Mouse (Mus musculus): ENCODE data around the gene Hcfc1r1. TPM values are rescaled to one million over a fixed set of nuclear protein-coding genes. Genes with fewer than 3 reads are reported as not detected.

Hcfc1r1 gene
- polyA plus RNA-seq, 1 experiment, result 378 TPM

- H3K27me3 ChIP-seq (replicated peaks; ENCODE audit: control insufficient read depth, insufficient read depth, low read length), result no peaks in the 10 kb centered on the region
- DNase-seq, result no peak
- H3K27ac ChIP-seq (ENCODE audit: insufficient read depth, low read depth, low read length), result peak overlapping the region; percentile 22; the same call in 1 of the 2 replicates
- peaks cover 7% of the 10 kb centered on the region; the same call in 1 of the 2 replicates for H3K4me1 ChIP-seq (ENCODE audit: control insufficient read depth, insufficient read depth, low read length)
- TF ChIP-seq POLR2A (IDR thresholded peaks at IDR 0.05; ENCODE audit: low read depth, low read length) (no peak), CTCF (conservative IDR thresholded peaks at IDR 0.05; ENCODE audit: insufficient read depth, insufficient read length, low read depth, low read length) (no peak)
- WGBS, result 34% methylated on average over 5 of the region's 5 CpGs
- H3K36me3 ChIP-seq (ENCODE audit: control insufficient read depth, insufficient read depth, low read length), result no peaks in the 10 kb centered on the region
- no peak overlapping the region for H3K4me3 ChIP-seq (ENCODE audit: insufficient read depth, low read depth, low read length)
Observed at GRCm38 (mm10) chr17:23675127-23675526, 1.7 kb downstream of the Hcfc1r1 start.

- no peak overlapping the region for H3K27ac ChIP-seq (ENCODE audit: insufficient read depth, low read depth, low read length)
- no peak for TF ChIP-seq CTCF (conservative IDR thresholded peaks at IDR 0.05; ENCODE audit: insufficient read depth, insufficient read length, low read depth, low read length)
- no peak for TF ChIP-seq POLR2A (IDR thresholded peaks at IDR 0.05; ENCODE audit: low read depth, low read length)
- no peaks in the 10 kb centered on the region for H3K36me3 ChIP-seq (ENCODE audit: control insufficient read depth, insufficient read depth, low read length)
Observed at GRCm38 (mm10) chr17:23675564-23676281, 2.3 kb downstream of the Hcfc1r1 start.

DNA sequence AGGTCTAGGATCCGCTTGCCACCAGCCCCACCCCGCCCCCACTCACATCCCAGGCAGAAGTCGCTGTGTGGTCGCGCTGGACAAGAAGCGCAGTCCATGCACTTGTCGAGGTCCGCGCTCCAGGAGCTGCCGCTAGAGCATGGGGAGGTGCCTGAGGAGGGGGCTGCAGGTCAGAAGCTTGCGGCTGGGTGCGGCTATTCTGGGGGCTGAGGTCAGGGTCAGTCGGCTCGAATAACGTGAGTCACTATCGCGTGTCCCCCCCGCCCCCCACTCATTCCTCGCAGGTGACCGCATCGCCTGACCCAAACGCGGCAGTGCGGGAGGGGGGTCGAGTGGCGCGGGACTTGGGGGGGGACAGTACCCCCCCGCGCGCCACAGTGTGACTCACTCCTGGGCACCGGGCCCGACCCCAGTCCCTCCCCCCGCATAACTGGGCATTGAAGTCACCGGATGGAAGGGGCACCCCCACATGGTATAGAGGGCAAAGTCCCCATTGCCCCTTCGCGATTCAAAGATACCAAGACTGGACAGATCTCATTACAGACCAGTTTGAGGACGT, 3.2 kb downstream of the Hcfc1r1 start:
- no peak for TF ChIP-seq POLR2A (IDR thresholded peaks at IDR 0.05; ENCODE audit: low read depth, low read length)
- TF ChIP-seq CTCF (conservative IDR thresholded peaks at IDR 0.05; ENCODE audit: insufficient read depth, insufficient read length, low read depth, low read length), result no peak
- Histone ChIP-seq H3K27me3 (replicated peaks; ENCODE audit: control insufficient read depth, insufficient read depth, low read length) (no peaks in the 10 kb centered on the region), H3K4me1 (ENCODE audit: control insufficient read depth, insufficient read depth, low read length) (peaks cover 13% of the 10 kb centered on the region), H3K36me3 (ENCODE audit: control insufficient read depth, insufficient read depth, low read length) (no peaks in the 10 kb centered on the region), H3K4me3 (ENCODE audit: insufficient read depth, low read depth, low read length) (peak overlapping the region; percentile 96), H3K27ac (ENCODE audit: insufficient read depth, low read depth, low read length) (peak overlapping the region; percentile 64; the same call in 1 of the 2 replicates)
- peak; percentile 49 for DNase-seq
- WGBS, result under 1% methylated on average over 37 of the region's 37 CpGs

More at GRCm38 (mm10) chr17:23675564-23676281, 2.3 kb downstream of the Hcfc1r1 start:
- 27% methylated on average over 15 of the region's 15 CpGs for WGBS
- DNase-seq, result peak; percentile 71
- H3K27me3 ChIP-seq (replicated peaks; ENCODE audit: control insufficient read depth, insufficient read depth, low read length), result no peaks in the 10 kb centered on the region
- H3K4me1 ChIP-seq (ENCODE audit: control insufficient read depth, insufficient read depth, low read length), result peaks cover 7% of the 10 kb centered on the region; the same call in 1 of the 2 replicates
- peak overlapping the region; percentile 96; the same call in 1 of the 2 replicates for H3K4me3 ChIP-seq (ENCODE audit: insufficient read depth, low read depth, low read length)

GRCm38 (mm10) chr17:23677236-23677679, 3.9 kb downstream of the Hcfc1r1 start, which contains the start of gene Tnfrsf12a:
Gene Tnfrsf12a (minus strand): TSS chr17:23677468.
- Histone ChIP-seq H3K4me1 (ENCODE audit: control insufficient read depth, insufficient read depth, low read length) (peaks cover 17% of the 10 kb centered on the region), H3K4me3 (ENCODE audit: insufficient read depth, low read depth, low read length) (peak within 1 kb of the TSS; percentile 96), H3K27ac (ENCODE audit: insufficient read depth, low read depth, low read length) (peak within 1 kb of the TSS; percentile 64), H3K27me3 (replicated peaks; ENCODE audit: control insufficient read depth, insufficient read depth, low read length) (no peaks in the 10 kb centered on the region), H3K36me3 (ENCODE audit: control insufficient read depth, insufficient read depth, low read length) (no peaks in the 10 kb centered on the region)
- peak; percentile 93 for DNase-seq
- WGBS, result under 1% methylated on average over 34 of the region's 34 CpGs
- TF ChIP-seq CTCF (conservative IDR thresholded peaks at IDR 0.05; ENCODE audit: insufficient read depth, insufficient read length, low read depth, low read length) (no peak), POLR2A (IDR thresholded peaks at IDR 0.05; ENCODE audit: low read depth, low read length) (peak; percentile 95)

DNA sequence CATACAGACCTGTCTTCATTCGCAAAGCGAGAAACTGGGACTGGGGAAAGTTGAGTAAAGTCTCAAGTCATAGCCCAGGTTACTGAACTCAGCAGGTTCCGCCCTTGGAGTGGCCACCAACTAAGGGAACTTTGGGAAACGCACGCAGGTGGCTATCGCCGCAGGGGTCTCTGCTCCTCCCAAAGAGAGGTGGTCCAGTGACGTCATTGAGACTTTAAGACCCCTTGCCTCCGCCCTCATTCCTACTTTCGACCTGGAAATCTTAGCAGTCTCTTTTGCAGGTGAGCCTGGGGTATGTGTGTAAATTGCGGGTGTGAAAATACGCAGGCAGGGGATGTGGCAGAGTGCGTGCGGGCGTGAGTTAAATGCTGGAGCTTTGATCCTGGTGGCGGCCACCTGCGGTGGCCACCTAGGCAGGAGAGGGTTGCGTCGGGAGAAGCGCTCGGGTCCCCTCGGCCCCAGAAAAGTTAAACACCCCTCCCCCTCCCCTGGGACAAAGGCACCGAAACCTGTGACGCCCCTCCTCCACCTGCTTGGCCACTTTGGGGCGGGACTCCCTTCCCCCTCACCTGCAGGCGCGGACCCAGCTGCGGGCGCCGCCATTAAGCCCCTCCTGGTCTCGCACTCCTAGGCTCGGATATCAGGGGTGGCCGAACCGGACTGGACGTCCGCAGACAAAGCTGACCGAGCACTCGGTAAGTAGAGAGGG, 5.9 kb downstream of the Hcfc1r1 start, which contains the start of gene Cldn6:
Gene Cldn6 (plus strand): TSS at position 123 of the 709 bp plus-strand sequence.
- no peak within 1 kb of the TSS for H3K27ac ChIP-seq (ENCODE audit: insufficient read depth, low read depth, low read length)
- H3K4me1 ChIP-seq (ENCODE audit: control insufficient read depth, insufficient read depth, low read length), result peaks cover 20% of the 10 kb centered on the region
- H3K36me3 ChIP-seq (ENCODE audit: control insufficient read depth, insufficient read depth, low read length), result no peaks in the 10 kb centered on the region
- no peaks in the 10 kb centered on the region for H3K27me3 ChIP-seq (replicated peaks; ENCODE audit: control insufficient read depth, insufficient read depth, low read length)
- 7% methylated on average over 38 of the region's 38 CpGs for WGBS
- TF ChIP-seq CTCF (conservative IDR thresholded peaks at IDR 0.05; ENCODE audit: insufficient read depth, insufficient read length, low read depth, low read length) (no peak), POLR2A (IDR thresholded peaks at IDR 0.05; ENCODE audit: low read depth, low read length) (no peak)
- peak within 1 kb of the TSS; percentile 8; the same call in 1 of the 2 replicates for H3K4me3 ChIP-seq (ENCODE audit: insufficient read depth, low read depth, low read length)
- DNase-seq, result no peak

DNA sequence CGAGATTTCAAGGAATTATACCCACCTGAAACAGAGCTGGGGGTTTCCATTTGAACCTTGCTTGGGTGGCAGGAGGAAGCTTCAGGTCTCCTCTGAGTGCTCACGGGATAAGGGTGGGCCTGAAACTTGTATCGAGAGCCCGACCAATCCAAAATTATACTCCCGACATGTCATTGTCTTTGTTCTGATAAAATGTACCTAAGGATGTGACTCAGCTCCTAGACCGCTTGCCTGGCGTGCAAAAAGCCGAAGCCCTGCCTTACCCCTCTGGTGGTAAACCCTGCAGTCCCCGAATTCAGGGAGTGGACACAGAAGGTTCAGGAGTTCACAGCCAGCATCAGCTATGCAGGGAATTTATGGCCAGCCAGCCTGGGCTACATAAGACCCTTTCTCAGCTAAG, 6.9 kb downstream of the Hcfc1r1 start:
- no peaks in the 10 kb centered on the region for H3K36me3 ChIP-seq (ENCODE audit: control insufficient read depth, insufficient read depth, low read length)
- 80% methylated on average over 9 of the region's 9 CpGs for WGBS
- no peaks in the 10 kb centered on the region for H3K27me3 ChIP-seq (replicated peaks; ENCODE audit: control insufficient read depth, insufficient read depth, low read length)
- H3K27ac ChIP-seq (ENCODE audit: insufficient read depth, low read depth, low read length), result no peak overlapping the region
- no peak for DNase-seq
- no peak for TF ChIP-seq CTCF (conservative IDR thresholded peaks at IDR 0.05; ENCODE audit: insufficient read depth, insufficient read length, low read depth, low read length)
- TF ChIP-seq POLR2A (IDR thresholded peaks at IDR 0.05; ENCODE audit: low read depth, low read length), result no peak
- no peak overlapping the region for H3K4me3 ChIP-seq (ENCODE audit: insufficient read depth, low read depth, low read length)
- peaks cover 17% of the 10 kb centered on the region for H3K4me1 ChIP-seq (ENCODE audit: control insufficient read depth, insufficient read depth, low read length)
